Mouse (Mus musculus): ENCODE measurements at regions not wholly inside any gene's neighbourhood (a gene's known extent, or its start where the extent isn't known, plus 50 kb on each side); places are given as distances from the start of the nearest gene placed in this dataset.

DNA sequence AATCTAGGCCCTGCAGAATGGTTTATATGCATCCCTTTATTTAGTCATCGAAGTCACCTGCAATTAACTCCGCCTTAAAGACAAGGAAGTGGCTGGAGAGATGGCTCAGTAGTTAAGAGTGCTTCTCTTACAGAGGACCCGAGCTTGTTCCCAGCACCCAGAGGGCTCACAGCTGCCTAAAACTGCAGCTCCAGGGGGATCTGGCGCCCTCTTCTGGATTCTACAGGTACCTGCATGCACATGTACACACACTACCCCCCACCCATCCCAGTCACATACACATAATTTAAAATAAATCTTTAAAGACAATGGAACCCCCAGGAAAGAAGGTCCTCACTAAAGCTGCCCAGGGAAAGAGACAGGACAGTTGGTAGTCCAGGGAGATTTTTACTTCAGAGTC is 148.5 kb upstream of the Tsc22d1 start:
- TF ChIP-seq CTCF (conservative IDR thresholded peaks at IDR 0.05; ENCODE audit: low read length), result peak; percentile 68
- TF ChIP-seq NANOG (IDR thresholded peaks at IDR 0.05; ENCODE audit: borderline replicate concordance, low read length), result no peak
- no peak for TF ChIP-seq POU5F1 (IDR thresholded peaks at IDR 0.05; ENCODE audit: borderline replicate concordance, low read length)

Measured in E14TG2a.4 (cell line).